Mouse (Mus musculus): ENCODE results near the gene Cd200. TPM values are rescaled to one million over a fixed set of nuclear protein-coding genes. Genes with fewer than 3 reads are reported as not detected.

Gene Cd200
- polyA plus RNA-seq, 1 experiment from 2014 or later = 40.1 TPM

DNA sequence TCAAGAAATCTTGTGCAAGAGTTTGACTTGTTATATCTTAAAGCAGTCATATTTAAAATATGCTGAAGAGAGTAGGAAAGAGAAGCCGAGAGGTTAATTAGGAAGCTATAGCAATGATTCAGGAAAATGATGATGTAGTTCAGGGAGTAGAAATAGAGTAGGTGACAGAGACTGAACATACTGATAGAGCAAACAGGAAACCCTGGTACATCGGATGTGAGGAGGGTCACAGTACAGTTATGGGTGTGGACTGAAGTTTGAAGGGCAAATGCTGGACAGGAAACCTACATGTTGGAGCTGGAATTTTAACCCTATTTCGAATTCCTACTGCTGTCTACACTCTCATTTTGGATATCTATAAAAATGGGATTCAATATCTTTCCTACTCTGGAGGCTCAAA lies 29.9 kb downstream of the Cd200 start:
- WGBS = 69% methylated on average over 3 of the region's 3 CpGs
- ATAC-seq (ENCODE audit: low FRiP score, low TSS enrichment) = no peak

DNA sequence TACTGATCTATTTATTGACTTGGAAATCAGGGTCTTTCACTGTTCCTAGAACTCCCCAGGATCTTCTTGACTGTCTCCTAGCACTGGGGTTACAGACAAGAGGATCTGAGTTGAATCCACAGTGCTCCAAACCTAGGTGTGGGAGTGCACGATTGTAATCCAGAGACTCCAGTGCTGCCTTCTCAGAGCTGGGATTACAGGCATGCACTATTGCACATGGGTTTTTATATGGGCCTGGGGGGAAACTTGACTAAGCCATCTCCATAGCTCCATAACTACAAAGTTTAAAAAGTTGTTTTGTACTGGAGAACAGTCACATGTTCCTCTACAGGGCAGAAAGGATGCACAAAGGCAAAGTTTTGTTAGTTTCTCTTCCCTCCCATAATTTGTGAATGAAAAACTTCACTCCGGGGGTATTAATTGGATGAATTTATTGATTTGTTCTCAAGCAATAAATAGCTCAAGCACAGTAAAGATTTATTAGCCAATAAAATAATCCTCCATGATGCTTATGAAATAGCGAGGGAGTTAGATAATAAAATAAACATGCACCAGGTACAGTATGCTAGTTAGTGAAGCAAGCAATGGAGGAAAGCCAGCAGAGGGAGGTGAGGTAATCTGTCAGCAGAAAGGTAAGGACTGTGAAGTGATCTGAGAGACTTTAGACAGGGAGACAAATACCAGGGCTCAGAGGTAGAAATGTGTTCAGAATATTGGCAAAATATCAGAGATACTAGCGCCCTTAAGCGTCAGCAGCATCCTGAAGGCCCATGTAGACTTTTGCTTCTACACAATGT lies 30.5 kb downstream of the Cd200 start:
- Histone ChIP-seq H3K9ac (replicated peaks; ENCODE audit: low read length) (no peak overlapping the region), H3K9me3 (ENCODE audit: low read length) (no peaks in the 10 kb centered on the region), H3K36me3 (ENCODE audit: insufficient read depth, low read length) (0 out of 2 replicates have a peak, but pooled peaks cover 3% of the 10 kb centered on the region), H3K27me3 (ENCODE audit: insufficient read depth, low read length) (no peaks in the 10 kb centered on the region), H3K4me3 (ENCODE audit: low read length) (no peak overlapping the region), H3K4me2 (replicated peaks; ENCODE audit: low read depth, low read length) (no peak overlapping the region), H3K27ac (ENCODE audit: low read length) (no peak overlapping the region), H3K4me1 (ENCODE audit: insufficient read depth, low read length) (no peaks in the 10 kb centered on the region)
- no peak for ATAC-seq (ENCODE audit: low FRiP score, low TSS enrichment)
- WGBS = 79% methylated on average over 5 of the region's 5 CpGs

More for the DNA sequence above, 29.9 kb downstream of the Cd200 start:
- no peaks in the 10 kb centered on the region for H3K4me1 ChIP-seq (ENCODE audit: insufficient read depth, low read length)
- no peaks in the 10 kb centered on the region for H3K27me3 ChIP-seq (ENCODE audit: insufficient read depth, low read length)
- H3K9me3 ChIP-seq (ENCODE audit: low read length) = no peaks in the 10 kb centered on the region
- no peak overlapping the region for H3K4me2 ChIP-seq (replicated peaks; ENCODE audit: low read depth, low read length)
- H3K9ac ChIP-seq (replicated peaks; ENCODE audit: low read length) = no peak overlapping the region
- no peak overlapping the region for H3K27ac ChIP-seq (ENCODE audit: low read length)
- 0 out of 2 replicates have a peak, but pooled peaks cover 3% of the 10 kb centered on the region for H3K36me3 ChIP-seq (ENCODE audit: insufficient read depth, low read length)
- H3K4me3 ChIP-seq (ENCODE audit: low read length) = no peak overlapping the region

DNA sequence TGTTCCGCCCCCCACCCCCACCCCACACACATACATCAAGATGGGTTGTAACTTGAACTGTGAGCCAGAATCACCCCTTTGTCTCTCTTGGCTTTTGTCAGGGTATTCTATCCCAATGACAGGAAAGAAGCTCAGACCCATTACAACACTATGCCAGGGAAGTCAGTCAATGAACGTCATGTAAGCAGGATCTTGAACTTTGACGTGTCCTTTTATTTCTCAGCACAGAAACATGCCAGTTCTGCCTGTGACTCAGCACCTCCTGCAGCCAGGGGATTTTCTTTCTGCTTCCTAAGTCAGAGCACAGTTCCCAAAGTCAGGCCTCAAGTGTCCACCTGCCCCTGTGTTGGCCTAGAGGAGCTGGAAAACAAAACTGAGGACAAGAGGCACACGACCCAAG lies 31.5 kb downstream of the Cd200 start:
- no peaks in the 10 kb centered on the region for H3K4me1 ChIP-seq (ENCODE audit: insufficient read depth, low read length)
- ATAC-seq (ENCODE audit: low FRiP score, low TSS enrichment) = no peak
- no peak overlapping the region for H3K4me3 ChIP-seq (ENCODE audit: low read length)
- H3K27ac ChIP-seq (ENCODE audit: low read length) = no peak overlapping the region
- 85% methylated on average over 4 of the region's 4 CpGs for WGBS
- H3K9me3 ChIP-seq (ENCODE audit: low read length) = no peaks in the 10 kb centered on the region
- H3K27me3 ChIP-seq (ENCODE audit: insufficient read depth, low read length) = no peaks in the 10 kb centered on the region
- no peaks in the 10 kb centered on the region for H3K36me3 ChIP-seq (ENCODE audit: insufficient read depth, low read length)
- H3K9ac ChIP-seq (replicated peaks; ENCODE audit: low read length) = no peak overlapping the region
- H3K4me2 ChIP-seq (replicated peaks; ENCODE audit: low read depth, low read length) = no peak overlapping the region

DNA sequence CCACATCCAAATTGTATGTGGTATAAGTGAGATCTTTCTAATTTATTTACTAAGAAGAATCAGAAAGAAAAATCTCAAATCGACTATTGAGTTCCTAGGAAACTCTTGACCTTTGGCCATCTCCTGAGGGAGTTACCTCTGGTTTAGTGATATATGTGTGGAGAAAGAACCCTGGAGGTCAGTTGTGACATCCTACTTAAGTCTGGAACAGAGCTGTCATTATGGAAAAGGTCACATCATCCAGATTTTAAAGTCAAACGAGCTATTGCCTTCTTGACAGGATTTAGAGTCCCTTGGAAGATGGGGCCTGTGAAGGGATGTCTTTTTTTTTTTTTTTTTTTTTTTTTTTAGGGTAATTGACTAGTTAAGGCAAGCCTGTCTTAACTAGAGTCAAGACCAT lies 32.0 kb downstream of the Cd200 start:
- Histone ChIP-seq H3K9ac (replicated peaks; ENCODE audit: low read length) (no peak overlapping the region), H3K4me3 (ENCODE audit: low read length) (no peak overlapping the region), H3K27me3 (ENCODE audit: insufficient read depth, low read length) (no peaks in the 10 kb centered on the region), H3K4me2 (replicated peaks; ENCODE audit: low read depth, low read length) (no peak overlapping the region), H3K4me1 (ENCODE audit: insufficient read depth, low read length) (no peaks in the 10 kb centered on the region), H3K27ac (ENCODE audit: low read length) (no peak overlapping the region), H3K36me3 (ENCODE audit: insufficient read depth, low read length) (no peaks in the 10 kb centered on the region), H3K9me3 (ENCODE audit: low read length) (no peaks in the 10 kb centered on the region)
- ATAC-seq (ENCODE audit: low FRiP score, low TSS enrichment) = no peak
- WGBS = 48% methylated on average over 2 of the region's 2 CpGs

DNA sequence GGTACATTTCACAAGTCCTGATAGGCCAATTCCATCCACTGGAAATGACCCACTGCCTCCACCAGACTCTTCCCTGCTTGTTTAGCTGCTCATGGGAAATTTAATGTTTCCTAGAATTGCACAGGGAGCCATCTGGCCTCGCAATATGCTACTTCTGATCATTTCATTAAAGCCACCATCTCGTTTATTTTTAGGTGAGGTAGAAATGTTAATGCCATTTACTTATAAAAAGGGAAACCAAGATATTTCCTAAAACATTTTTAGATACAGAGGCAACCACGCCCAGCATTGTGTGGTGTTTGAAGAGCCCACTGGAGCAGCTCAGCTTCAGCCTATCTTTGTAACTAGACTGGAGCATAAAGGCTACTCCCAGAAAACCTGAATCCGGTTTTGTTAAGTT lies 32.6 kb downstream of the Cd200 start:
- H3K4me2 ChIP-seq (replicated peaks; ENCODE audit: low read depth, low read length) = no peak overlapping the region
- H3K4me3 ChIP-seq (ENCODE audit: low read length) = no peak overlapping the region
- WGBS = 73% methylated on average over 4 of the region's 4 CpGs
- no peak overlapping the region for H3K27ac ChIP-seq (ENCODE audit: low read length)
- H3K9ac ChIP-seq (replicated peaks; ENCODE audit: low read length) = no peak overlapping the region
- H3K4me1 ChIP-seq (ENCODE audit: insufficient read depth, low read length) = no peaks in the 10 kb centered on the region
- H3K36me3 ChIP-seq (ENCODE audit: insufficient read depth, low read length) = no peaks in the 10 kb centered on the region
- ATAC-seq (ENCODE audit: low FRiP score, low TSS enrichment) = no peak
- H3K9me3 ChIP-seq (ENCODE audit: low read length) = no peaks in the 10 kb centered on the region
- H3K27me3 ChIP-seq (ENCODE audit: insufficient read depth, low read length) = no peaks in the 10 kb centered on the region

DNA sequence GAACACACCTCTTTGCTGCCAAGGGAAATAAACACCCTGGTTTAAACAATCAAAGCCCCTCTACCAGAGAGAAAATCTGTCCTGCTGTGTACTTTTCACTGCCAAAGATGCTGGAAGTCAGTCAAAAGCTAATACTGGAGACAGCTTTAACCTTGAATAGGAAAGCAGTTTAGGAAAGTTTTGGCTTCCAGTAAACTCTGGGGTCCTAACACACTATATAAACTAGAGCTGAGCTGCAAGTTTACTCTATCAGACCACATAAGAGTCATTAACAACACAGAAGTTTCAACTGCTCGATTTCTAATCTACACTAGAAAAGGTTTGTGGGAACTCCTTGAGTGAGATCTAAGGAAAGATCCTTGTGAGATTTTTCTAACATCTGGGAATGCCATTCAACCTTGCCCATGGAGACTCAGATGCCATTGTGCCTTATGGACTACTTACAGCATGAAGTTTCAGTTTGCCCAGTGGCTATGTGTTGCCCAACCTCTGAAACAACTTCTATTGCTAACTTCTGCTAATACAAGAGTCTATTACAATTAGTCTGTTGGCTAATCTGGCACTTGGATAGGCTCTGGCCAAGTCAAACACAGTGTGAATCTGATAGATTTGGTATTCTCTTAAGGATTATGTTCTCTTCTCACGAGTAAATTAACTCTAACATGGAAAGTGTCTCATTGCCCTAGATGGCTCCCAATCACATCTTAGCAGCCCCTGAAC lies 33.2 kb downstream of the Cd200 start:
- Histone ChIP-seq H3K9me3 (ENCODE audit: low read length) (no peaks in the 10 kb centered on the region), H3K4me1 (ENCODE audit: insufficient read depth, low read length) (no peaks in the 10 kb centered on the region), H3K4me2 (replicated peaks; ENCODE audit: low read depth, low read length) (no peak overlapping the region), H3K36me3 (ENCODE audit: insufficient read depth, low read length) (no peaks in the 10 kb centered on the region), H3K9ac (replicated peaks; ENCODE audit: low read length) (no peak overlapping the region), H3K4me3 (ENCODE audit: low read length) (no peak overlapping the region), H3K27ac (ENCODE audit: low read length) (no peak overlapping the region), H3K27me3 (ENCODE audit: insufficient read depth, low read length) (no peaks in the 10 kb centered on the region)
- ATAC-seq (ENCODE audit: low FRiP score, low TSS enrichment) = no peak
- WGBS = 69% methylated on average over 2 of the region's 2 CpGs

DNA sequence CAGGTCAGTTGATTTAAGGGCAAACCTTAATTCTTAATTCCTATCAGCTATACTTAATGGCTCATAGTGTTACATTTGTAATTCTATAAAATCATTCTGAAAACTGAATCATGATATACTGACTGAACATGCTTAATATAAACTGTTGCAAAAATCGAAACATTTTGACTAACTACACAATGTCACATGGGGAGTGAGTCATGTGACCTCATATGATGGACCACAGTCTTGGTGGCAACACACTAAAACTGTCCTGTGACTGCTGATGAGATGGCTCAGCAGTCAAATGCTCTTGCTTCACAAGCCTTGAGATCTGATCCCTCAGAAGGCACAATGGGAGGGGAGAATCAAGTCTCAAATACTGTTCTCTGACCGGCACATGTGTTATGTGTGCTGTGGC lies 34.8 kb downstream of the Cd200 start:
- H3K9me3 ChIP-seq (ENCODE audit: low read length) = no peaks in the 10 kb centered on the region
- H3K4me1 ChIP-seq (ENCODE audit: insufficient read depth, low read length) = no peaks in the 10 kb centered on the region
- H3K27me3 ChIP-seq (ENCODE audit: insufficient read depth, low read length) = no peaks in the 10 kb centered on the region
- no peak overlapping the region for H3K27ac ChIP-seq (ENCODE audit: low read length)
- no peak overlapping the region for H3K4me3 ChIP-seq (ENCODE audit: low read length)
- ATAC-seq (ENCODE audit: low FRiP score, low TSS enrichment) = no peak
- H3K36me3 ChIP-seq (ENCODE audit: insufficient read depth, low read length) = no peaks in the 10 kb centered on the region
- 83% methylated on average over 2 of the region's 2 CpGs for WGBS
- H3K9ac ChIP-seq (replicated peaks; ENCODE audit: low read length) = no peak overlapping the region
- no peak overlapping the region for H3K4me2 ChIP-seq (replicated peaks; ENCODE audit: low read depth, low read length)

DNA sequence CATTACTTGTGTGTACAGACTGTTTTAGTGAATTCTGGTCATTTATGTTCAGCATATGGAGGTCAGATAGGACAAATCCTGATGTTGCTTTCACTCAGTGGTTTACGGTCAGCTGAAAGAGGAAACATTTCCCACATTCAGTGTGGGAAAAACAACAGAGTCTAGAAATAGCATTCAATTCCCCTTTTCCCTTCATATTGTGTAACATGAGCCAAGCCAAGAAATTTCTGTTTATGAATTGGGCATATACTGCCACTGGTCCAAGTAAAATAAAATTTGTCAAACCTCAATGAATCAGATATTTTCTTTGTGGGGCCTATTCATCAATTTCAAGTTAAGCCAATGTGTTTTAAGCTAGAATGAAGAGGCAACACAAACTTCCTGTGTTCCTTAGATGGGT lies 37.8 kb downstream of the Cd200 start:
- no peak for ATAC-seq (ENCODE audit: low FRiP score, low TSS enrichment)
- WGBS = 78% methylated on average over 1 of the region's 1 CpGs

DNA sequence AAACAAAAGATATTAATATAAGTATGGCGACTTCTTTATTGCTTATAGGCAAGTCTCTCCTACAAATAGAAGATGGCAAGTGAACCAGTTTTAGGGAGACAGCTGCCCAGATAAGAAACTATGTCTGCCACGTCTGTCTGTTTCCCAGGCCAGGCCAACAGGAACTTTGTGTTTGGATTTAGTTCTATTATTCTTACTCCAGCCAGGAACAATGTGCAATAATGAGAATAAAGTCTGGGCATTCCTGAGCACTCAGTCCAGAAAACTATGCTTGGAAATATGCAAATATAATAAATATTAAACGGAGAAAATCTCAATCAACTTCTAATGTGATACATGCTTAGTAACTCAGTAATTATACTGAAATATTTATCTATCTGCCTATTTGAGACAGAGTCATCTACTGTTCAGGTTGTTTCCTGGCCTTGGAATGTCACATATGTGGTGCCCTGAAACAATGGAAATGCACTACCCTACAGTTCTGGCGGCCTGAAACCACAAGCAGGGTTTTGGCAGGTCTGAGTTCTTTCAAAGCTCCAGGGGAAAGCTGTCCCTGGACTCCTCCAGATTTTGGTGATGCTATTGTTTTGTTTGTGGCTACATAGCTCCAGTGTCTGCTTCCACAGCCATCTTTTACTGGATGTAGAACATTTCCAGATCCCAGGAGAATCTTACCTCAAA lies 39.4 kb downstream of the Cd200 start:
- WGBS = 77% methylated on average over 4 of the region's 4 CpGs
- no peaks in the 10 kb centered on the region for H3K36me3 ChIP-seq (ENCODE audit: insufficient read depth, low read length)

More for the DNA sequence above, 37.8 kb downstream of the Cd200 start:
- H3K4me1 ChIP-seq (ENCODE audit: insufficient read depth, low read length) = no peaks in the 10 kb centered on the region
- no peak overlapping the region for H3K4me3 ChIP-seq (ENCODE audit: low read length)
- H3K9ac ChIP-seq (replicated peaks; ENCODE audit: low read length) = no peak overlapping the region
- no peaks in the 10 kb centered on the region for H3K9me3 ChIP-seq (ENCODE audit: low read length)
- no peaks in the 10 kb centered on the region for H3K27me3 ChIP-seq (ENCODE audit: insufficient read depth, low read length)
- H3K27ac ChIP-seq (ENCODE audit: low read length) = no peak overlapping the region
- H3K4me2 ChIP-seq (replicated peaks; ENCODE audit: low read depth, low read length) = no peak overlapping the region
- no peaks in the 10 kb centered on the region for H3K36me3 ChIP-seq (ENCODE audit: insufficient read depth, low read length)

More for the DNA sequence above, 39.4 kb downstream of the Cd200 start:
- Histone ChIP-seq H3K4me3 (ENCODE audit: low read length) (no peak overlapping the region), H3K27me3 (ENCODE audit: insufficient read depth, low read length) (no peaks in the 10 kb centered on the region), H3K27ac (ENCODE audit: low read length) (no peak overlapping the region), H3K9ac (replicated peaks; ENCODE audit: low read length) (no peak overlapping the region), H3K4me2 (replicated peaks; ENCODE audit: low read depth, low read length) (no peak overlapping the region), H3K9me3 (ENCODE audit: low read length) (no peaks in the 10 kb centered on the region), H3K4me1 (ENCODE audit: insufficient read depth, low read length) (no peaks in the 10 kb centered on the region)
- ATAC-seq (ENCODE audit: low FRiP score, low TSS enrichment) = no peak

All from kidney, embryonic 16.5 days (tissue).